Mouse (Mus musculus) midbrain, embryonic 15.5 days (tissue): Measurements from ENCODE around the gene Col12a1. TPM values are rescaled to one million over a fixed set of nuclear protein-coding genes. Genes with fewer than 3 reads are reported as not detected.

Experiments used
- ATAC-seq: fragments of 200-750 bp; cut with Nextera tagmentation; replicated peaks from 2 replicates; pipeline ENCODE4 v1.8.0; 2017; ENCODE audit warnings: moderate TSS enrichment
- H3K27ac ChIP-seq: fragments of 300-500 bp; sonication (generic); 2 replicates; pipeline ENCODE4 v1.5.1; 2015; ENCODE audit warnings: mild to moderate bottlenecking, inconsistent platforms
- H3K27me3 ChIP-seq: fragments of 300-500 bp; sonication (generic); replicated peaks from 2 replicates; pipeline ENCODE4 v1.6.1; 2015; ENCODE audit warnings: inconsistent platforms
- H3K36me3 ChIP-seq: fragments of 300-500 bp; sonication (generic); replicated peaks from 2 replicates; pipeline ENCODE4 v1.6.1; 2015; ENCODE audit warnings: inconsistent platforms
- H3K4me1 ChIP-seq: fragments of 300-500 bp; sonication (generic); 2 replicates; pipeline ENCODE4 v1.6.1; 2015; ENCODE audit warnings: inconsistent platforms
- H3K4me2 ChIP-seq: fragments of 300-500 bp; sonication (generic); 2 replicates; pipeline ENCODE4 v1.6.1; 2015; ENCODE audit warnings: inconsistent platforms, mild to moderate bottlenecking, moderate library complexity
- H3K4me3 ChIP-seq: fragments of 300-500 bp; sonication (generic); 2 replicates; pipeline ENCODE4 v1.5.1; 2015; ENCODE audit warnings: mild to moderate bottlenecking, inconsistent platforms
- H3K9ac ChIP-seq: fragments of 300-500 bp; sonication (generic); 2 replicates; pipeline ENCODE4 v1.6.1; 2015; ENCODE audit warnings: mild to moderate bottlenecking, inconsistent platforms
- H3K9me3 ChIP-seq: fragments of 300-500 bp; sonication (generic); 2 replicates; pipeline ENCODE4 v1.6.1; 2016; ENCODE audit warnings: inconsistent platforms
- WGBS: fragments of 180-500 bp; shearing (Covaris S2); methylation state at CpG from one replicate; pipeline ENCODE4 v1.1.7; 2015; ENCODE audit warnings: mixed read lengths; 5-methylcytosine and 5-hydroxymethylcytosine counted together
- polyA plus RNA-seq: library from polyadenylated mRNA; unstranded; fragments of >200 nt; fragmentation: Nextera tagmentation; extraction: Ambion mirVana; gene quantifications from 2 replicates; pipeline ENCODE4 v1.2.1, GENCODE M21; 2015

The Col12a1 gene
- polyA plus RNA-seq: 4.8 and 5.6 TPM in 2 replicates

DNA sequence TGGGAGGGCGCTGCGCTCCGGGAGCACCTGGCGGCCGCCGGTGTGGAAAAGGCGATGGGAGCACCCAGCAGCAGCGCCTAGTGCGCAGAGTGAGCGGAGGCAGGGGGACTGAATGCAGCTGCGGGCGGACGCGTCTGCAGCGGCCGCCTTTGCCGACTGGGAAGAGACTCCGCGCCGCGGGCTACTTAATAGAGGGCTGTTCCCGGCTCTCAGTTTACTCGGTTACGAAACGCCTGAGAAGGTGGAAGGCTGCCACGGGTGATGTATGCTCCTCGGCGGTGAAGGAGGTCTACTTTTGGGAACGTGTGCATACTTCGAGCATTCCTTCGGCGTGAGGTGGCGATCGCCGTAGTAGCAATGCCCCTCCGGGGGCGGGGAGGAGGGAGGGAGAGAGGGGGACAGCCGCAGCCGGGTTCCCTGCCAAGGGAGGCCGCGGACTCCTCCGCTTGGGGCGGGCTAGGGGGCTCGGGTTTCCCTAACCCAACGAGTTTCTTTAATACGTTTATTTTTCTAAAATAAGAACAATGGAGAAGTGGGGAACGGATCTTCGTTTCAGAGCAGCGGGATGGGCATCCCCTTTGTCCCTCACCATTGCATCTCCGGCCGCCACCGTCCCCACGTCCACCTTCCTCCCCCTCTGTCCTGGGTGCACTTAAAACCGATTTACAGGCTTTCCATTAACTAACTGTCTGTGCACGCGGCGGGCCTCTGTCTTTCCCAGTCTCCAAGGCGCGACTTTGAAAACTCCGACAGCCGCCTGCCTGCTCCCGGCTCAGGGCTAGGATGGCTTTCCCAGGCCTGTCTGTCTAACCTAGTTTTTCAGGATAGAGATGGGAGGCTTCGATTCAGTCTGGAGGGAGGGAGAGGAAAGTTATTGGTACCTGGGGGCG is at the start of gene Col12a1:
TSS of gene Col12a1 (minus strand) at position 351 of the 890 bp plus-strand sequence.
- H3K27me3 ChIP-seq: peaks cover 31% of the 10 kb centered on the region
- H3K4me3 ChIP-seq: peak within 1 kb of the TSS; percentile 54
- no peak within 1 kb of the TSS for H3K27ac ChIP-seq
- no peaks in the 10 kb centered on the region for H3K36me3 ChIP-seq
- H3K4me2 ChIP-seq: peak within 1 kb of the TSS; percentile 95
- WGBS: under 1% methylated on average over 64 of the region's 64 CpGs
- H3K4me1 ChIP-seq: peaks cover 55% of the 10 kb centered on the region
- no peaks in the 10 kb centered on the region for H3K9me3 ChIP-seq
- peak within 1 kb of the TSS; percentile 47 for H3K9ac ChIP-seq
- peak; percentile 68 for ATAC-seq

DNA sequence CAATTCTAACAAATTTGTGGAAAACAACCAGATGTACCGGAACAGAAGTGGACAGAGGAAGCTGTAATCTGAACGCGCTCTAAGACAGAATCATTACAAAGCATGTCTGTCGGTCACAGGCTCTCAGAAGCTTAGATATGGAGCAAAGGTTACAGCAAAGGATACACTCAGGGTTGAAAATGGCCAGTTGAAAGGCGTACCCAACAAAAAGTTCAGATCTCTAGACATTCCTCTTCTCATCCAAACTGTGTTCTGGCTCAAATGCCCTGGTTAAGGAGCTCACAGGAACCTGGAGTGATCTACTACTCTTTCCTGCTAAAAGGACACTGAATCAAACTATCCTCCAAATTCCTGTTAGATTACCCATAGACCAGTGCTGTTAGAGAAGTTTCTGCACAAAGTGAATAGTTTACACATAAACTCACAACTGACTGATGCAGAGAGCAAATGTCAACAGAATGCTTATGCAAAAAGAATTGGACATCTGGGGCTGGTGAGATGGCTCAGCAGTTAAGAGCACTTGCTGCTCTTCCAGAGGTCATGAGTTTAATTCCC is 48.4 kb upstream of the Col12a1 start:
- no peak overlapping the region for H3K9ac ChIP-seq
- H3K4me1 ChIP-seq: no peaks in the 10 kb centered on the region
- no peak overlapping the region for H3K4me3 ChIP-seq
- ATAC-seq: no peak
- H3K4me2 ChIP-seq: no peak overlapping the region
- H3K9me3 ChIP-seq: no peaks in the 10 kb centered on the region
- no peak overlapping the region for H3K27ac ChIP-seq
- no peaks in the 10 kb centered on the region for H3K27me3 ChIP-seq
- 96% methylated on average over 5 of the region's 5 CpGs for WGBS
- H3K36me3 ChIP-seq: no peaks in the 10 kb centered on the region; the same call in 1 of the 2 replicates

GRCm38 (mm10) chr9:79765329-79765728 is 46.7 kb upstream of the Col12a1 start:
- H3K4me2 ChIP-seq: no peak overlapping the region
- H3K4me3 ChIP-seq: no peak overlapping the region
- no peak overlapping the region for H3K9ac ChIP-seq
- no peaks in the 10 kb centered on the region for H3K36me3 ChIP-seq
- no peaks in the 10 kb centered on the region for H3K27me3 ChIP-seq
- peaks cover 3% of the 10 kb centered on the region; the same call in 1 of the 2 replicates for H3K4me1 ChIP-seq
- no peak overlapping the region for H3K27ac ChIP-seq
- ATAC-seq: no peak
- 91% methylated on average over 4 of the region's 4 CpGs for WGBS
- H3K9me3 ChIP-seq: no peaks in the 10 kb centered on the region

GRCm38 (mm10) chr9:79762519-79762918 is 43.9 kb upstream of the Col12a1 start:
- no peak for ATAC-seq
- Histone ChIP-seq H3K4me3 (no peak overlapping the region), H3K27ac (no peak overlapping the region), H3K27me3 (no peaks in the 10 kb centered on the region), H3K9ac (no peak overlapping the region), H3K4me1 (peaks cover 20% of the 10 kb centered on the region), H3K4me2 (no peak overlapping the region), H3K9me3 (no peaks in the 10 kb centered on the region), H3K36me3 (no peaks in the 10 kb centered on the region)
- WGBS: 84% methylated on average over 6 of the region's 6 CpGs

DNA sequence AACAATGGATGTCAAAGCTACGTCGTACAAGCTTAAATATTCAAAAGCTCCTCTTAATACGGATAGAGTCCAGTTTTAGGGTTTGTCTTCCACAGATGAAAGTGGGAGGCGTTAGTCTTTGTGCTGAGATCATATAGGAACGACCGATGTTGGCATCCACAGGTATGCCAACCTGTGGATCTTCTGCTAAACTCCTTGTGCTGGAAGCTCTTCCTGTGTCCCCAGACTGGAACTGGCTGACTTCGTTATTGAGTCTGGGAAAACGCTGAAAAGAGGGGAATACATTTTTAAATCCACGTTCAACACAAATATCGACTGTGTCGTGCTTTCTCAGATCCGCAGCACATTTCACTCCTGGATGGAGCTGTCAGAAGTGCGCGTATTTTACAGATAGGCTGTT is 41.4 kb upstream of the Col12a1 start:
- peaks cover 4% of the 10 kb centered on the region; the same call in 1 of the 2 replicates for H3K36me3 ChIP-seq
- H3K4me3 ChIP-seq: peak overlapping the region; percentile 74
- H3K27ac ChIP-seq: peak overlapping the region; percentile 81
- no peaks in the 10 kb centered on the region for H3K9me3 ChIP-seq
- ATAC-seq: peak; percentile 67; the same call in 1 of the 2 replicates
- WGBS: 6% methylated on average over 14 of the region's 14 CpGs
- peak overlapping the region; percentile 65 for H3K4me2 ChIP-seq
- peaks cover 25% of the 10 kb centered on the region for H3K4me1 ChIP-seq
- H3K27me3 ChIP-seq: no peaks in the 10 kb centered on the region
- H3K9ac ChIP-seq: peak overlapping the region; percentile 57

DNA sequence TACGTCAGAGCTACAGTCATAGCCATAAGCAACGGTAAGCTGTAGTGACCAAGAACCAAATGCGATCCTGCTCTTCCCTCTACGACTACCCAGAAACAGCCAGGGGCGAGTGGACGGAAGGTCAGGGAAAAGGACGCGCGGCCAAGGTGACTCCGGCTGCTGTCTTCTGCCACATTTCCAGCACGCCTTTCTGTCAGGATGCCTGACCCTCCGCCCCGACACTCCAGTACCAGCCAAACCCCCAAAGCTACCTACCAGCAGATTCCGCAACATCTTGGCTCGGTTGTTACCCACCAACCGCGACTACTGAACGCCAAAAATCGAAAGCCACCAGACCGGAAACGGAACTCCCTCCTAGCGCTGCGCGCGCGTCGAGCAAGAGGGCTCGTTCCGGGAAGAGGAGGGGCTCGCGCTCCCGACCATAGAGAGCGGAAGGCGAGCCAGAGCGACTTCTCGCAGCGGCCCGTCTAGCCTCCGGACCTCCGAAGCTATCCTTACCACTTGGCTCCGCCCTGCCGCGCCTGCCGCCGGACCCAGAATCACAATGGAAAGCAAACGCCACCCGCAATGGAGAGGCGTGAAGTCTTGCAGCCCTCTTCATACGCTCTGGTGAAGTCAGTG is 40.9 kb upstream of the Col12a1 start, which contains the start of gene Cox7a2:
TSS of gene Cox7a2 (minus strand) at position 494 of the 621 bp plus-strand sequence.
- no peaks in the 10 kb centered on the region for H3K27me3 ChIP-seq
- H3K9me3 ChIP-seq: no peaks in the 10 kb centered on the region
- peaks cover 6% of the 10 kb centered on the region; the same call in 1 of the 2 replicates for H3K36me3 ChIP-seq
- ATAC-seq: peak; percentile 100
- H3K4me2 ChIP-seq: peak within 1 kb of the TSS; percentile 65
- WGBS: under 1% methylated on average over 49 of the region's 49 CpGs
- peaks cover 25% of the 10 kb centered on the region for H3K4me1 ChIP-seq
- peak within 1 kb of the TSS; percentile 81 for H3K27ac ChIP-seq
- peak within 1 kb of the TSS; percentile 77 for H3K9ac ChIP-seq
- peak within 1 kb of the TSS; percentile 74 for H3K4me3 ChIP-seq

DNA sequence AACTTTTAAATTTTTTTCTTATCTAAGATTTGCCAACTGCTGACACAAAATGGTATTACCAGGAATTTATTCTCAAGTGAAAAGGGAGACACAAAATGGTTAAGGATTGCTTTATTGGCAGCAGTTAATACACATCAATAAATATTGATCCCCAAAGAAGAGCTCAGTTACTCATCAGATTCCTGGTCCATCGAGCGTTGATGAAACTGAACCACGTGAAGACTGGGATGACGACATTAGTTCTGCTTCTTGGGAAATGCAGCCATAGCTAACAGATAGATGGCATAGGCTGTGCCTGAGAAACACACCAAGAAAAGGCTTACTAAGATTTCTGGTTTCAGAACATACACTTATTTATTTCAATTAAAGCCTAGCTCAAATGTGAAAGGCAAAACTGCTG is 36.7 kb upstream of the Col12a1 start:
- Histone ChIP-seq H3K4me3 (no peak overlapping the region), H3K27me3 (no peaks in the 10 kb centered on the region), H3K9me3 (no peaks in the 10 kb centered on the region), H3K27ac (no peak overlapping the region), H3K4me2 (no peak overlapping the region), H3K4me1 (peaks cover 21% of the 10 kb centered on the region), H3K9ac (no peak overlapping the region), H3K36me3 (peaks cover 24% of the 10 kb centered on the region; the same call in 1 of the 2 replicates)
- whole genome bisulfite sequencing: 95% methylated on average over 4 of the region's 4 CpGs
- no peak for ATAC-seq

DNA sequence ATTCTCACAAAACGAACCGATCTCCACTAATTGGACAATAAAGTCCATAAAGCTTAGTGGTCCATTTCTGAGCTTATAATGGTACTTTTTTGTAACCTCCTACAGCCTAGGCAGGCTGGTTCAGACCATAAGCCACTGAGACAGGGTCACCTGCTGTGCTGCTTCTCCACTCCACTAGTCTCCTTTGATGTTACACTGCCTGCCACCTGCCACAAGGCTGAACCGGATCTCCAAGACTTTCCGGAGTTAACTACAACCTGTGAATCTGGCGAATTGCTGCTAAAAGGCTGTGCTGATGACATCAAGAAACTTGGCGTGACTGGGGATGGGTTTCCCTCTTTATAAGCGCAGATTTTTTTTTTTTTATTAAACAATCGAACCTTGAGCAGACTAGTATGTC is 33.2 kb upstream of the Col12a1 start:
- 89% methylated on average over 8 of the region's 8 CpGs for WGBS
- H3K4me3 ChIP-seq: no peak overlapping the region
- no peaks in the 10 kb centered on the region for H3K9me3 ChIP-seq
- H3K4me1 ChIP-seq: no peaks in the 10 kb centered on the region
- peaks cover 24% of the 10 kb centered on the region; the same call in 1 of the 2 replicates for H3K36me3 ChIP-seq
- no peak overlapping the region for H3K4me2 ChIP-seq
- H3K27ac ChIP-seq: no peak overlapping the region
- no peak overlapping the region for H3K9ac ChIP-seq
- no peak for ATAC-seq
- no peaks in the 10 kb centered on the region for H3K27me3 ChIP-seq

DNA sequence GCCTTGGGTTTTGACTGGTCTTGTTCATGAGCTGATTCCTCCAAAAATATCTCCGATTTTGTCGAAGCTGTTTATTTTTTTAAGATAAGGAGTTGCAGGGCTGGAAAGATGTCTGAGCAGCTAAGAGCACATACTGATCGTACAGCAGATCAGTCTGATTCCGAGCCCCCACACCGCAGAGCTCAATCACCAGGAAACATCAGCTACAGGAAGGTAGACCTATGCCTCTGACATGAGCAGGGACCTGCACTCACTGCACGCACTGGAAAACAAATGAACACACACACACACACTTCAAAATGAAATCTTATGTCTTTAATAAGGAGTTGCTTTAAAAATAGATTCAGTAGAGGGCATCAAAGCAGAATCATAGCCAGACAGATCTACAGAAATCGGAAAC is 32.1 kb upstream of the Col12a1 start:
- Histone ChIP-seq H3K27ac (no peak overlapping the region), H3K4me1 (no peaks in the 10 kb centered on the region), H3K4me3 (no peak overlapping the region), H3K27me3 (no peaks in the 10 kb centered on the region), H3K9ac (no peak overlapping the region), H3K4me2 (no peak overlapping the region), H3K9me3 (no peaks in the 10 kb centered on the region), H3K36me3 (peaks cover 21% of the 10 kb centered on the region; the same call in 1 of the 2 replicates)
- ATAC-seq: no peak
- 95% methylated on average over 7 of the region's 7 CpGs for WGBS

DNA sequence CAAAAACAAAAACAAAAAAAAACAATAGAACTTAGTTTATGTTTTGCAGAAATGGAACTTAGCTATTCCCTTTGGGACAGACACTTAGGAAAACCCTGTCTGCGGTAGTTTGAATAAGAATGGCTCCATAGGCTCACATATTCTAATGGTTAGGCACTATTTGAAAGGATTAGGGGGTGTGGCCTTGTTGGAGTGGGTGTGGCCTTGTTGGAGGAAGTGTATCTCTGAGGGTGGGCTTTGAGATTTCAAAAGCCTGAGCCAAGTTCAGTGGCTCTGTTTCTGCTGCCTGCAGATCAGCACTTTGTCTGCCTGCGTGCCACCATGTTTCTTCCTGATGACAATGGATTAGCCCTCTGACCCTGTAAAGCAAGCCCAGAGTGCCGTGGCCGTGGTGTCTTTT is 26.4 kb upstream of the Col12a1 start:
- WGBS: 43% methylated on average over 4 of the region's 4 CpGs
- Histone ChIP-seq H3K9me3 (no peaks in the 10 kb centered on the region), H3K36me3 (no peaks in the 10 kb centered on the region), H3K4me2 (no peak overlapping the region), H3K4me3 (no peak overlapping the region), H3K4me1 (no peaks in the 10 kb centered on the region), H3K9ac (no peak overlapping the region), H3K27ac (no peak overlapping the region), H3K27me3 (no peaks in the 10 kb centered on the region)
- no peak for ATAC-seq

GRCm38 (mm10) chr9:79735608-79736007 is 17.0 kb upstream of the Col12a1 start:
- Histone ChIP-seq H3K4me3 (no peak overlapping the region), H3K4me2 (no peak overlapping the region), H3K27ac (no peak overlapping the region), H3K9ac (no peak overlapping the region), H3K4me1 (no peaks in the 10 kb centered on the region), H3K36me3 (no peaks in the 10 kb centered on the region), H3K27me3 (no peaks in the 10 kb centered on the region), H3K9me3 (no peaks in the 10 kb centered on the region)
- ATAC-seq: no peak
- 89% methylated on average over 6 of the region's 6 CpGs for WGBS

- Histone ChIP-seq H3K9me3 (no peaks in the 10 kb centered on the region), H3K27ac (no peak overlapping the region), H3K4me3 (no peak overlapping the region), H3K4me2 (no peak overlapping the region), H3K27me3 (no peaks in the 10 kb centered on the region), H3K36me3 (no peaks in the 10 kb centered on the region), H3K4me1 (no peaks in the 10 kb centered on the region), H3K9ac (no peak overlapping the region)
- WGBS: 87% methylated on average over 5 of the region's 5 CpGs
- ATAC-seq: no peak
Observed at GRCm38 (mm10) chr9:79730301-79730700, 11.7 kb upstream of the Col12a1 start.
